Mouse (Mus musculus) cortical plate, adult 2 months (tissue): ENCODE data around the gene C1qtnf3. TPM values are rescaled to one million over a fixed set of nuclear protein-coding genes. Genes with fewer than 3 reads are reported as not detected.

Experiments
- H3K27ac ChIP-seq: fragments of 200-500 bp; 2 replicates; pipeline ENCODE4 v1.5.1; 2012; ENCODE audit warnings: low read length, control low read depth, inconsistent platforms; ENCODE audit not compliant: insufficient read depth
- H3K4me1 ChIP-seq: fragments of 200-500 bp; 2 replicates; pipeline ENCODE4 v1.6.1; 2011; ENCODE audit warnings: low read length; ENCODE audit not compliant: control insufficient read depth, insufficient read depth
- H3K4me3 ChIP-seq: fragments of 200-500 bp; 2 replicates; pipeline ENCODE4 v1.5.1; 2011; ENCODE audit warnings: mild to moderate bottlenecking, low read length, control low read depth; ENCODE audit not compliant: insufficient read depth
- CTCF ChIP-seq: fragments of 200-500 bp; IDR thresholded peaks from 2 replicates; pipeline ENCODE4 v1.5.1; 2011; ENCODE audit warnings: mild to moderate bottlenecking, control low read depth, low read length; ENCODE audit not compliant: insufficient read depth; ENCODE audit errors: extremely low read depth
- POLR2A ChIP-seq: fragments of 200-500 bp; IDR thresholded peaks from 2 replicates; pipeline ENCODE4 v1.6.1; 2011; ENCODE audit warnings: mild to moderate bottlenecking, low read length, control low read depth; ENCODE audit not compliant: insufficient read depth; ENCODE audit errors: extremely low read depth
- polyA plus RNA-seq: library from polyadenylated mRNA; depleted of rRNA; stranded (reverse); fragments of >200 nt; gene quantifications from 2 replicates; pipeline ENCODE4 v1.2.3, GENCODE M21; 2012; rRNA removed

Gene C1qtnf3
- 0.08 and 0.13 TPM in 2 replicates for polyA plus RNA-seq

- Histone ChIP-seq H3K4me1 (no peaks in the 10 kb centered on the region), H3K27ac (no peak within 1 kb of the TSS), H3K4me3 (no peak within 1 kb of the TSS)
- TF ChIP-seq POLR2A (no peak), CTCF (no peak)
Measured at GRCm38 (mm10) chr15:10951951-10952759, at the start of gene C1qtnf3. Gene C1qtnf3 (plus strand): TSS chr15:10952332.

- TF ChIP-seq POLR2A (no peak), CTCF (no peak)
- Histone ChIP-seq H3K4me3 (no peak overlapping the region), H3K27ac (no peak overlapping the region), H3K4me1 (no peaks in the 10 kb centered on the region)
Measured at GRCm38 (mm10) chr15:10902360-10902759, 49.8 kb upstream of the C1qtnf3 start.

- TF ChIP-seq CTCF (no peak), POLR2A (no peak)
- H3K4me1 ChIP-seq, result no peaks in the 10 kb centered on the region
- H3K27ac ChIP-seq, result no peak overlapping the region
- no peak overlapping the region for H3K4me3 ChIP-seq
Measured at GRCm38 (mm10) chr15:10916611-10917311, 35.4 kb upstream of the C1qtnf3 start.

GRCm38 (mm10) chr15:10917312-10917660 lies 34.8 kb upstream of the C1qtnf3 start:
- H3K4me3 ChIP-seq, result no peak overlapping the region
- no peaks in the 10 kb centered on the region for H3K4me1 ChIP-seq
- TF ChIP-seq CTCF (no peak), POLR2A (no peak)
- no peak overlapping the region for H3K27ac ChIP-seq

GRCm38 (mm10) chr15:10920212-10920611 lies 31.9 kb upstream of the C1qtnf3 start:
- Histone ChIP-seq H3K27ac (no peak overlapping the region), H3K4me3 (no peak overlapping the region), H3K4me1 (no peaks in the 10 kb centered on the region)
- TF ChIP-seq POLR2A (no peak), CTCF (no peak)

- Histone ChIP-seq H3K4me1 (no peaks in the 10 kb centered on the region), H3K27ac (no peak overlapping the region), H3K4me3 (no peak overlapping the region)
- peak; percentile 57 for TF ChIP-seq CTCF
- no peak for TF ChIP-seq POLR2A
Measured at GRCm38 (mm10) chr15:10921064-10921463, 31.1 kb upstream of the C1qtnf3 start.

- Histone ChIP-seq H3K27ac (no peak overlapping the region), H3K4me1 (no peaks in the 10 kb centered on the region), H3K4me3 (no peak overlapping the region)
- TF ChIP-seq CTCF, result no peak
Measured at GRCm38 (mm10) chr15:10922061-10922460, 30.1 kb upstream of the C1qtnf3 start.

- TF ChIP-seq POLR2A, result no peak
- no peak for TF ChIP-seq CTCF
- Histone ChIP-seq H3K27ac (no peak overlapping the region), H3K4me1 (no peaks in the 10 kb centered on the region), H3K4me3 (no peak overlapping the region)
Measured at GRCm38 (mm10) chr15:10922570-10922969, 29.6 kb upstream of the C1qtnf3 start.

GRCm38 (mm10) chr15:10923076-10923995 lies 28.8 kb upstream of the C1qtnf3 start:
- no peak overlapping the region for H3K4me3 ChIP-seq
- H3K27ac ChIP-seq, result no peak overlapping the region; the same call in 1 of the 2 replicates
- H3K4me1 ChIP-seq, result no peaks in the 10 kb centered on the region
- TF ChIP-seq CTCF, result no peak
- TF ChIP-seq POLR2A, result no peak
